Mouse (Mus musculus) gastrocnemius, adult 2 months (tissue): ENCODE results near the gene Tssk1. TPM values are rescaled to one million over a fixed set of nuclear protein-coding genes. Genes with fewer than 3 reads are reported as not detected.

ENCODE experiments used
- DNase-seq: peaks from one replicate; pipeline ENCODE4 v3.0.0; 2022
- H3K27ac ChIP-seq: fragments of 200-600 bp; 2 replicates; pipeline ENCODE4 v1.8.1; 2022; ENCODE audit warnings: mild to moderate bottlenecking
- H3K4me3 ChIP-seq: fragments of 200-600 bp; 2 replicates; pipeline ENCODE4 v1.8.1; 2022; ENCODE audit warnings: mild to moderate bottlenecking, moderate library complexity
- CTCF ChIP-seq: fragments of 200-600 bp; IDR thresholded peaks from 2 replicates; pipeline ENCODE4 v1.8.1; 2022; ENCODE audit warnings: antibody characterized with exemption, mild to moderate bottlenecking, moderate library complexity
- intact Hi-C: fragments of 180-260 bp; cut with DNase I; formaldehyde crosslinking; loops from one replicate; pipeline ENCODE4 v1.15.1; 2025
- total RNA-seq, 2 experiments: library from RNA; stranded (reverse); gene quantifications; 2 replicates each; pipeline ENCODE4 v1.2.3; 2021

The Tssk1 gene
- total RNA-seq, 2 experiments from 2014 or later = 0.10 to 0.17 TPM

DNA sequence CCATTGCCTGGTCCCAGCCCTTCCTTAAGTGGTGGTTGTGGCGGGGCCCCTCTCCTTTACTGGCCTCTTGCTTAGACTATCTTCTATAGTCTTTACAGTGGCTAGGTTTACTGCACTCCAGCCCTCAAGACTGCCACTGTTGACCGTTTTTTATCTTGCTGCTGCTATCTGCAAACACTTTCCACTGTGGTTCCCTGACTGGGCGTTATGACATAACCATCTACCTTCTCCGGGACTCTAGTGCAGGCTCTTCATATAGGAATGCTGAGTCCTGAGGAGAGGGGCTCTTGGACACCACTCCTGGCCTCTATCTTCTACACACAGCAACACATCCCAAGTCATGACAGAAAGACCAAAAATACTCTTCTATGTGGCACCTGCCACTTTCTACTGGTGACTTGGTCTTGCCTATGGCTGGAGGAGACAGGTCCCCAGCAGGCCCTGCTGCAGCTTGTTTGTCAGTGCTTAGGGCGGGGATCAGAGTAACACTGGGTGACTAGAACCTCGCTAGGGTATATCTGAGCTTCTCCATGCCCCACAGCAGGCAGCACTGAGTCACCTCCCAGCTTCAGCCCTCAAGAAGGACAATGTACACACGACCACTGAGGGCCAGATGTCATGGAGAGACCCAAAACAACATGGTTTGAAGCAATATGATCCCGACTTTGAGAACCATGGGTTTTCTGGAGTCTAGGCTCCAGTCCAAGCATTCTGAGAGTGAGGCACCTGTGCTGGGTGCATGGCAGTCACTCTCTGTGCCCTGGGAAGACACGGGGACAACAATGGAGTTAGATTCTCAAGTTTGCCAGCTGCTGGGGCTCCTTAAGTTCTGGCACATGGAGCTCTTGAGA is 39.8 kb downstream of the Tssk1 start:
- TF ChIP-seq CTCF = no peak
- H3K4me3 ChIP-seq = no peak overlapping the region

GRCm38 (mm10) chr16:17934445-17934910 is 40.5 kb downstream of the Tssk1 start:
- peak; percentile 39 for DNase-seq
- H3K27ac ChIP-seq = no peak overlapping the region
- TF ChIP-seq CTCF = no peak
- H3K4me3 ChIP-seq = no peak overlapping the region
- intact Hi-C loops = no loop called here

More for the DNA sequence above, 39.8 kb downstream of the Tssk1 start:
- intact Hi-C loops = no loop called here
- DNase-seq = no peak
- no peak overlapping the region for H3K27ac ChIP-seq

GRCm38 (mm10) chr16:17936776-17937175 is 42.8 kb downstream of the Tssk1 start:
- intact Hi-C loops = loop anchor here (5.0 kb wide), 1 partner anchor 79 kb away; no protein-coding TSS in a partner anchor
- no peak for TF ChIP-seq CTCF
- peak; percentile 36 for DNase-seq
- Histone ChIP-seq H3K27ac (no peak overlapping the region), H3K4me3 (no peak overlapping the region)

DNA sequence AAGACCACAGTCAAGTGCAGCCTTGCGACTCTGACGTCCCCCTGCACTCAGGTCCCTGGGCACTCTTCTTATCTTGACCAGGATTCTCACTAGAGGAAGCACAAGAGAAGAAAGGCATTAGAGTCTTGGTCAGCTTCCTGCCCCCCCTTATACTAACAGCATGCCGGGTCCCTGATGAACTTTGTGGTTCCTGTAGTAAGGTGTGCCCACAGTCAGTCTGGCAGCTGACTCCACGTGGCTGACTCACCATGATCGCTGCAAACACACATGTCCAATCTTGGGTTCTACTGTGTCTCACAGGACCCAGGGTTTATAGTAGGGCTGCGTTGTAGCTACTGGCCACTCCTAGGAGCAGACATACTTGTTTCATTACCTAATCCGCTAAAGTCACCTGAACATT is 44.2 kb downstream of the Tssk1 start:
- intact Hi-C loops = loop anchor here (5.0 kb wide), 1 partner anchor 81 kb away; no protein-coding TSS in a partner anchor
- H3K27ac ChIP-seq = no peak overlapping the region
- no peak for TF ChIP-seq CTCF
- no peak overlapping the region for H3K4me3 ChIP-seq
- no peak for DNase-seq

- intact Hi-C loops = loop anchor here (5.0 kb wide), 1 partner anchor 82 kb away; no protein-coding TSS in a partner anchor
- DNase-seq = peak; percentile 74
- no peak overlapping the region for H3K27ac ChIP-seq
- H3K4me3 ChIP-seq = no peak overlapping the region
- peak; percentile 82 for TF ChIP-seq CTCF
These were observed 44.8 kb downstream of the Tssk1 start for GRCm38 (mm10) chr16:17938821-17939220.

GRCm38 (mm10) chr16:17939255-17939751 is 45.3 kb downstream of the Tssk1 start:
- intact Hi-C loops = loop anchor here (5.0 kb wide), 1 partner anchor 82 kb away; no protein-coding TSS in a partner anchor
- Histone ChIP-seq H3K4me3 (no peak overlapping the region), H3K27ac (no peak overlapping the region)
- no peak for DNase-seq
- TF ChIP-seq CTCF = no peak

- Histone ChIP-seq H3K4me3 (no peak overlapping the region), H3K27ac (no peak overlapping the region)
- DNase-seq = no peak
- no peak for TF ChIP-seq CTCF
- intact Hi-C loops = no loop called here
These were observed 49.4 kb downstream of the Tssk1 start for GRCm38 (mm10) chr16:17943466-17943865.

DNA sequence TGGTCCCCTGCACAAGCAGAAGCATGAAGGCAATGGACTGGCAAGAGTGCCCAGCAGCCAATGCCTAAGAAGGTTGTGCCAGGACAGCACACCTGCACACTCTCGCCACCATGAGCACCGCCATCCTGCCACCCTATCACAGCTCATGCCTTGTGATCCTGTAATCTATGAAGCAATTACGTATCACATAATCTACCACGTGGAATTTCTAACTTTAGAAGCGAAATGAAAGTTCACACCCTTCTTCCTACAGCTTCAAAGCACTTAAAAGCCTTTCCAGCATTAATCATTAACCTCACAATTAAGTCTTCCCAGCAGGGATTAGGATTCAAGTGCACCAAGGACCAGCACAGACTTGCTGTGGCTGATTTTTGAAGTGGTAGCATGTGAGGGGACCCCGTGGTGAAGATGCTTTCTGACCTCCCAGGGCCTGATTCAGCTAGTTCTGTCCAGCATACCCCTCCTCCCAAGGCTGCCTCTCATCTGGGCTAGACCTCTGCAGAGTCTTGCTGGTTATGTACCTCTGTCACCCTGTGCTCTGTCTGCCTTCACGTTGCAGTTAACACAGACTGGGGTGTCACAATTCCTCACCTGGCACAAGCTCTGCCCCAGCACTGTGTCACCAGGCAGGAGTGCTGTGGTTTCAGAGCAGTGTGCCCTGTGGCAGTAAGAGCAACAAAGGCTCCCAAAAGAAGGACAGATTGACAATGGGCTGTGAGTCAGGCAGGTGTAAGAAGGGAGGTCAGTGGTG is 51.2 kb downstream of the Tssk1 start:
- no peak overlapping the region for H3K27ac ChIP-seq
- no peak for TF ChIP-seq CTCF
- intact Hi-C loops = no loop called here
- no peak overlapping the region for H3K4me3 ChIP-seq
- no peak for DNase-seq

Other genes with a start within 250 kb of the Tssk1 start
- gene Ccdc74a, start 247.8 kb upstream of the Tssk1 start, total RNA-seq = under 1 TPM; 0.61 to 0.78 TPM
- 10 to 100 TPM; 20.2 to 20.5 TPM for gene Med15, start 161.3 kb upstream of the Tssk1 start, total RNA-seq
- gene Klhl22, start 134.6 kb upstream of the Tssk1 start, total RNA-seq = 10 to 100 TPM; 20.5 to 23.6 TPM
- gene Scarf2, start 96.9 kb upstream of the Tssk1 start, total RNA-seq = 1 to 10 TPM; 3.6 to 5.2 TPM
- gene B830017H08Rik, start 61.1 kb upstream of the Tssk1 start, total RNA-seq = not detected
- 1 to 10 TPM; 1.3 to 2.1 TPM for gene Car15, start 55.9 kb upstream of the Tssk1 start, total RNA-seq
- gene Gm20518, start 2.6 kb upstream of the Tssk1 start, total RNA-seq = under 1 TPM; 0.15 to 0.56 TPM
- 10 to 100 TPM; 22.2 to 26.4 TPM for gene Dgcr2, start 4.3 kb downstream of the Tssk1 start, total RNA-seq
- gene Tssk2, start 4.4 kb downstream of the Tssk1 start, total RNA-seq = not detected
- gene Ess2, start 17.1 kb downstream of the Tssk1 start, total RNA-seq = 1 to 10 TPM; 6.1 to 6.4 TPM
- gene Gsc2, start 20.8 kb downstream of the Tssk1 start, total RNA-seq = not detected
- gene Slc25a1, start 34.0 kb downstream of the Tssk1 start, total RNA-seq = 1 to 10 TPM; 2.7 to 4.6 TPM
- not detected for gene Vpreb2, start 86.2 kb downstream of the Tssk1 start, total RNA-seq
- gene Dgcr6, start 158.6 kb downstream of the Tssk1 start, total RNA-seq = 10 to 100 TPM; 45.5 to 46.2 TPM
- 10 to 100 TPM; 11.0 to 18.9 TPM for gene Prodh, start 196.0 kb downstream of the Tssk1 start, total RNA-seq
- not detected for gene Rtn4r, start 233.4 kb downstream of the Tssk1 start, total RNA-seq